Mouse (Mus musculus) lung, postnatal 0 days (tissue): Measurements from ENCODE around the gene Leo1.

Experiments
- CTCF ChIP-seq: IDR thresholded peaks from 2 replicates; pipeline ENCODE4 v1.5.1; 2016; ENCODE audit warnings: antibody characterized with exemption, mild to moderate bottlenecking
- EP300 ChIP-seq: IDR thresholded peaks from 2 replicates; pipeline ENCODE4 v1.6.1; 2016; ENCODE audit warnings: antibody characterized with exemption, mild to moderate bottlenecking, control low read depth

- TF ChIP-seq CTCF: no peak
- no peak for TF ChIP-seq EP300
Observed at GRCm38 (mm10) chr9:75401593-75402504, 39.5 kb upstream of the Leo1 start.
